ENCODE assay signal across 17 mouse cellular contexts in genomic region chr2:180433350-180433749, GRCm38 (mm10).
"Had no signal": no experiment of that assay in that cellular context is flagged by ENCODE, and none has a peak within 500 bp of the region (broad histone marks: within the 10 kb centered on the region; RNA-seq: fewer than 3 reads in every experiment).

No protein-coding gene starts in this region.

- H3K4me1 ChIP-seq: midbrain, embryonic 15.5 days; neural tube, embryonic 12.5 days had no signal

- H3K9ac ChIP-seq: limb, embryonic 15.5 days; liver, embryonic 12.5 days; lung, embryonic 14.5 days; midbrain, embryonic 15.5 days; neural tube, embryonic 12.5 days had no signal

- DNase-seq: kidney, adult 8-10 months; kidney, postnatal 36 days; lung, embryonic 14.5 days; lung, postnatal 14 days; right cerebral cortex, adult 18-20 months; right cerebral cortex, postnatal 25 days; thymus, adult 18-20 months had no signal

- H3K9me3 ChIP-seq: limb, embryonic 15.5 days; liver, embryonic 12.5 days; megakaryocyte, embryonic 14.5 days; midbrain, embryonic 15.5 days; neural tube, embryonic 12.5 days had no signal

- ATAC-seq: intestine, postnatal 0 days; liver, embryonic 12.5 days had no signal

- H3K27me3 ChIP-seq: limb, embryonic 15.5 days; liver, embryonic 12.5 days; megakaryocyte, embryonic 14.5 days; neural tube, embryonic 12.5 days had no signal

- H3K36me3 ChIP-seq: limb, embryonic 15.5 days; liver, embryonic 12.5 days; midbrain, embryonic 15.5 days; neural tube, embryonic 12.5 days had no signal

- H3K4me2 ChIP-seq: limb, embryonic 15.5 days; liver, embryonic 12.5 days; lung, embryonic 14.5 days; midbrain, embryonic 11.5 days; midbrain, embryonic 15.5 days; neural tube, embryonic 12.5 days had no signal

- H3K4me3 ChIP-seq: limb, embryonic 15.5 days; liver, embryonic 12.5 days; midbrain, embryonic 15.5 days; neural tube, embryonic 12.5 days had no signal

- H3K27ac ChIP-seq: kidney, postnatal 0 days; limb, embryonic 15.5 days; liver, embryonic 12.5 days; macrophage; midbrain, embryonic 15.5 days; neural tube, embryonic 12.5 days; stomach, postnatal 0 days had no signal
